Mouse (Mus musculus): ENCODE results near the gene Csf2. TPM values are rescaled to one million over a fixed set of nuclear protein-coding genes. Genes with fewer than 3 reads are reported as not detected.

Gene Csf2
- total RNA-seq, 2 experiments from 2014 or later = not detected

Other genes with a start within 250 kb of the Csf2 start
- gene Slc22a4, start 221.6 kb downstream of the Csf2 start, total RNA-seq (2021) = 1 to 10 TPM; 4.8 to 7.2 TPM
- 10 to 100 TPM; 15.7 TPM for gene Pdlim4, start 180.7 kb downstream of the Csf2 start, total RNA-seq (2021)
- gene P4ha2, start 149.6 kb downstream of the Csf2 start, total RNA-seq (2021) = 10 to 100 TPM; 15.2 to 22.4 TPM
- not detected for gene Il3, start 17.6 kb upstream of the Csf2 start, total RNA-seq (2021)
- 100 to 1,000 TPM; 183 to 192 TPM for gene Acsl6, start 54.1 kb upstream of the Csf2 start, total RNA-seq (2021)
- not detected for gene Meikin, start 121.0 kb upstream of the Csf2 start, total RNA-seq (2021)
- gene Fnip1, start 188.5 kb upstream of the Csf2 start, total RNA-seq (2021) = 10 to 100 TPM; 31.0 to 31.2 TPM